Mouse (Mus musculus) hindbrain, embryonic 11.5 days (tissue): ENCODE measurements around the gene Fam193a. TPM values are rescaled to one million over a fixed set of nuclear protein-coding genes. Genes with fewer than 3 reads are reported as not detected.
A peak's percentile ranks its signal among the peaks of the same experiment; 100 is the strongest.

Source experiments
- ATAC-seq: fragments of 200-750 bp; cut with Nextera tagmentation; 2 replicates; pipeline ENCODE4 v1.8.0; 2017; ENCODE audit warnings: mild to moderate bottlenecking, moderate TSS enrichment, moderate library complexity; ENCODE audit not compliant: low FRiP score
- DNase-seq: peaks from one replicate; pipeline ENCODE4 v3.0.0-alpha.2; 2015; ENCODE audit warnings: low spot score
- H3K27ac ChIP-seq: fragments of 300-500 bp; sonication (generic); 2 replicates; pipeline ENCODE4 v1.5.1; 2014; ENCODE audit warnings: mild to moderate bottlenecking, low read depth, low read length
- H3K27me3 ChIP-seq: fragments of 300-500 bp; sonication (generic); 2 replicates; pipeline ENCODE4 v1.6.1; 2014; ENCODE audit warnings: mild to moderate bottlenecking, low read length, moderate library complexity, mixed read lengths; ENCODE audit not compliant: control insufficient read depth, insufficient read depth
- H3K36me3 ChIP-seq: fragments of 300-500 bp; sonication (generic); 2 replicates; pipeline ENCODE4 v1.6.1; 2014; ENCODE audit warnings: mild to moderate bottlenecking, low read length, moderate library complexity, mixed read lengths; ENCODE audit not compliant: control insufficient read depth, insufficient read depth
- H3K4me1 ChIP-seq: fragments of 300-500 bp; sonication (generic); replicated peaks from 2 replicates; pipeline ENCODE4 v1.6.1; 2014; ENCODE audit warnings: low read length, mixed read lengths; ENCODE audit not compliant: control insufficient read depth, insufficient read depth
- H3K4me2 ChIP-seq: fragments of 300-500 bp; sonication (generic); replicated peaks from 2 replicates; pipeline ENCODE4 v1.6.1; 2014; ENCODE audit warnings: mild to moderate bottlenecking, low read depth, low read length
- H3K4me3 ChIP-seq: fragments of 300-500 bp; sonication (generic); 2 replicates; pipeline ENCODE4 v1.5.1; 2014; ENCODE audit warnings: low read depth, low read length
- H3K9ac ChIP-seq: fragments of 300-500 bp; sonication (generic); 2 replicates; pipeline ENCODE4 v1.6.1; 2014; ENCODE audit warnings: low read depth, low read length
- H3K9me3 ChIP-seq: fragments of 300-500 bp; sonication (generic); 2 replicates; pipeline ENCODE4 v1.6.1; 2016; ENCODE audit warnings: low read length; ENCODE audit not compliant: control insufficient read depth
- WGBS: fragments of 180-500 bp; shearing (Covaris S2); extraction: QIAGEN DNeasy Blood & Tissue Kit; methylation state at CpG from one replicate; pipeline ENCODE4 v1.1.7; 2014; 5-methylcytosine and 5-hydroxymethylcytosine counted together
- polyA plus RNA-seq: library from polyadenylated mRNA; unstranded; fragments of >200 nt; fragmentation: Nextera tagmentation; extraction: Ambion mirVana; gene quantifications from 2 replicates; pipeline ENCODE4 v1.2.1, GENCODE M21; 2014

Fam193a gene
- polyA plus RNA-seq, 1 experiment from 2014 or later, result 21.5 TPM

DNA sequence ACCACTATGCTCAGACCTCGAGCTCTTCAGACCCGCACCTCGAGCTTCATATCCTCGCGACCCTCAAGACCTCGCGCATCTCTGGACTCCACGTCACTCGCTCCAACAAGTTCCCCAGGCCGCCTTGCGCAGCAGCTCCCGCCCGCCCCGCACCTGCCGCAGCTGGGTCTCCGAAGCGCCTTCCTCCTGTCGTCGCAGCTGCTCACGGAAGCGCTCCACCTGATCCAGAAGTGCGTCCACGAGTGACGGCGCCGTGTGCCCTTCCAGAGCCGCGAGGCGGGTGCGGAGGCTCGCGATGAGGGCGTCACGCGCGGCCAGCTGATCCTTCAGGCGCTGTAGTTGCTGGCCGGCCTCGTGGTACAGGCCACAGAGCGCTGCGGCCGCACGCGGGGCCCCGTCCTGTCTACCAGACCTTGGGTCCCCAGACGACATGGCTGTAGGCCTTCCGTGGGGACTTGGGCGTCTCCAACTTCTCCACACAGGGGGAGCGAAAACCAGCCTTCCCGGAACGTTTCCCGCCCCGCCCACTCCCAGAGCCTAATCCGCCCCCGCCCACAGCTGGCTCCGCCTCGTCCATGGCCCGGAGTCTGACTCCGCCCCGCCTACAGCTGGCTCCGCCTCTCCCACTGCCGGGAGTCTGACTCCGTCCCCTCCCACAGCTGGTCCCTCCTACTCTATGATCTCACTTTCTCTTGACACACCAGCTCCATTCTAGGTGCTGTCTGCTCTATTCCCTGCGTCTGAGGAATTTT, 143.9 kb downstream of the Fam193a start, which contains the start of gene Tnip2:
Tnip2 (minus strand) TSS at position 526 of the 752 bp plus-strand sequence.
- Histone ChIP-seq H3K9me3 (no peaks in the 10 kb centered on the region), H3K4me3 (peak within 1 kb of the TSS; percentile 51), H3K27ac (no peak within 1 kb of the TSS), H3K4me2 (peak within 1 kb of the TSS; percentile 98), H3K4me1 (no peaks in the 10 kb centered on the region), H3K9ac (peak within 1 kb of the TSS; percentile 59), H3K36me3 (no peaks in the 10 kb centered on the region), H3K27me3 (peaks cover 11% of the 10 kb centered on the region)
- under 1% methylated on average over 64 of the region's 64 CpGs for WGBS
- DNase-seq (peak; percentile 95), ATAC-seq (peak; percentile 94)

DNA sequence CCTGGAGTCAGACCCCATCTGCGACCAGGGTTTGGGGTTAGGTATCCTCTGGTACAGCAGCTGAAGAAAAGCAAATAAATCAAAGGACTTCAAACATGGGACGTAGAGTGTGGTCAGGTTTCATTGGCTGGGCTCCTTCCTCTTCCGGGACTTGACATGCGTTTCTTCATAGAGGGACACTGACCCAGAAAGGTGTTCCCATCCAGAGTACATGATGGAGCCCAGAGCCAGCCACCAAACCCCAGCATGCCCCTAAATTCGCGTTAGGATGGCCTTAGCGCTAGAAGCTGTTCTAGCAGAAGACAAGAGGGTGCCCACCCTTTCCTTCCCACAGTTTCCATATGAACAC, 144.5 kb downstream of the Fam193a start:
- ATAC-seq, result no peak
- H3K9ac ChIP-seq, result no peak overlapping the region
- peak overlapping the region; percentile 51; the same call in 1 of the 2 replicates for H3K4me3 ChIP-seq
- H3K27me3 ChIP-seq, result peaks cover 11% of the 10 kb centered on the region
- H3K27ac ChIP-seq, result no peak overlapping the region
- no peaks in the 10 kb centered on the region for H3K9me3 ChIP-seq
- H3K4me1 ChIP-seq, result no peaks in the 10 kb centered on the region
- peak overlapping the region; percentile 98 for H3K4me2 ChIP-seq
- 39% methylated on average over 7 of the region's 7 CpGs for whole genome bisulfite sequencing
- no peak for DNase-seq
- no peaks in the 10 kb centered on the region for H3K36me3 ChIP-seq

DNA sequence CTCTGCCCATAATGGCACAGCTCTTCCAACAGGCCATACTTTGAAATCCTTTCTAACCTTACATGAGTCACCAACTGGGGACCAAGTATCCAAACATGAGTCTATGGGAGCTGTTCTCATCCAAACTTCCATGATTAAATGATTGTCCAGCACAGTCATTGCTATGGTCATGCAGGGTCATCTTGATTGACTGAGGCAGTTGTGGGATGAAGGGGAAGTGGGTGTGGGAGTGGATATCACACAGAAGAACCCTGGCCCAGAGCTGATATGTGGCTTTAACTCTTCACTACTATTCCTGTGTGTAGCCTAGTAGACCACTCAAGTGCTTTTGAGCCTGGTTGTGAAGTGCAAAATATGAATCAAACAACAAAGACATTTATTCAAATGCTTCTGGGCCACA, 145.4 kb downstream of the Fam193a start:
- no peak overlapping the region for H3K9ac ChIP-seq
- H3K4me3 ChIP-seq, result no peak overlapping the region
- peaks cover 11% of the 10 kb centered on the region for H3K27me3 ChIP-seq
- no peaks in the 10 kb centered on the region for H3K4me1 ChIP-seq
- H3K4me2 ChIP-seq, result no peak overlapping the region
- DNase-seq (no peak), ATAC-seq (no peak)
- H3K9me3 ChIP-seq, result no peaks in the 10 kb centered on the region
- no peaks in the 10 kb centered on the region for H3K36me3 ChIP-seq
- no peak overlapping the region for H3K27ac ChIP-seq

DNA sequence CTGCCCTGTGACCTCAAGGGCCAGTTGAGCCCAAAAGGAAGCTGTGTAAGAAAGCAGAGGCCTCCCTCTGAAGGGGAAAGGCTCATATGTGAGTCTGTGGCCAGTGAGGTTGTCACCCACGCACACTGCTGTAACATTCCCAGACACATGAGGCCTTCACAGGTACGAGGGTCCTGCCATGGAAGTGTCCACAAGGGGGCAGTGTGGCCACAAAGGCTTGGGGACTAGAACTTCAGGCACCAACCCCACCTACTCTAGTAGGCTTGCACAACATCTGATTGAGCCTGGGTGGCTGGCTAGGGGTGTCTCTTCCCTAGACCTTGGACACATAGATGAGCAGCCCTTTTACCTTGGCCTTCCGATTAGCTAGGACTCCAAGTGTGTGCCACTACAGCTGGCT, 148.2 kb downstream of the Fam193a start:
- WGBS, result 25% methylated on average over 3 of the region's 3 CpGs
- Histone ChIP-seq H3K4me3 (no peak overlapping the region), H3K4me2 (no peak overlapping the region), H3K4me1 (no peaks in the 10 kb centered on the region), H3K36me3 (no peaks in the 10 kb centered on the region), H3K9ac (no peak overlapping the region), H3K27ac (no peak overlapping the region), H3K9me3 (no peaks in the 10 kb centered on the region), H3K27me3 (peaks cover 5% of the 10 kb centered on the region; the same call in 1 of the 2 replicates)
- DNase-seq (peak; percentile 79), ATAC-seq (no peak)

DNA sequence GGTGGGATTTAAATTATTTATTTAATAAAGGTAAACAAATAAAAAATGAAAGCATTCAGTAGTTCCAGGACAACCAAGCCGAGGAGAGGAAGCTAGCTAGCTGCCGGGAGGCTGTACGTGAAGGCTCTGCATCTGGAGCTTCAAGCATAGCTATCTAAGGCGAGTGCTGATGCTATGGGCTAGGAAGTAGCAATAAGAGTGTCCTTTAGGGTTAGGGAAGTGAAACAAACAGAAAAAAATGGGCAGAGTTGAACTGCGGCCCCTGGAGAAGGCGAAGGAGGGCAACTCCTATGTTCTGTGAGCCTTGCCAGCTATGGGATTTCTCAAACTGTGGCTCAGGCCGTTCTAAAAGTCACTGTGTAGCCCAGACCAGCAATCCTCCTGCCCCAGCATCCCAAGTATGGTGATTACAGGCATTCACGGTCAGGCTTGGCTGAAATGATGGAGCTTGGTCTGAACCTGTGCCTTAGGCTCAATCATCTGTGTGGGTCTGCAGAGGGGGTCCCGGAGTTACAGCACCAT, 149.7 kb downstream of the Fam193a start:
- no peaks in the 10 kb centered on the region for H3K36me3 ChIP-seq
- no peaks in the 10 kb centered on the region for H3K27me3 ChIP-seq
- no peak overlapping the region for H3K9ac ChIP-seq
- WGBS, result 84% methylated on average over 9 of the region's 9 CpGs
- H3K9me3 ChIP-seq, result no peaks in the 10 kb centered on the region
- H3K27ac ChIP-seq, result no peak overlapping the region
- DNase-seq (no peak), ATAC-seq (no peak)
- no peak overlapping the region for H3K4me3 ChIP-seq
- no peaks in the 10 kb centered on the region for H3K4me1 ChIP-seq
- H3K4me2 ChIP-seq, result no peak overlapping the region

DNA sequence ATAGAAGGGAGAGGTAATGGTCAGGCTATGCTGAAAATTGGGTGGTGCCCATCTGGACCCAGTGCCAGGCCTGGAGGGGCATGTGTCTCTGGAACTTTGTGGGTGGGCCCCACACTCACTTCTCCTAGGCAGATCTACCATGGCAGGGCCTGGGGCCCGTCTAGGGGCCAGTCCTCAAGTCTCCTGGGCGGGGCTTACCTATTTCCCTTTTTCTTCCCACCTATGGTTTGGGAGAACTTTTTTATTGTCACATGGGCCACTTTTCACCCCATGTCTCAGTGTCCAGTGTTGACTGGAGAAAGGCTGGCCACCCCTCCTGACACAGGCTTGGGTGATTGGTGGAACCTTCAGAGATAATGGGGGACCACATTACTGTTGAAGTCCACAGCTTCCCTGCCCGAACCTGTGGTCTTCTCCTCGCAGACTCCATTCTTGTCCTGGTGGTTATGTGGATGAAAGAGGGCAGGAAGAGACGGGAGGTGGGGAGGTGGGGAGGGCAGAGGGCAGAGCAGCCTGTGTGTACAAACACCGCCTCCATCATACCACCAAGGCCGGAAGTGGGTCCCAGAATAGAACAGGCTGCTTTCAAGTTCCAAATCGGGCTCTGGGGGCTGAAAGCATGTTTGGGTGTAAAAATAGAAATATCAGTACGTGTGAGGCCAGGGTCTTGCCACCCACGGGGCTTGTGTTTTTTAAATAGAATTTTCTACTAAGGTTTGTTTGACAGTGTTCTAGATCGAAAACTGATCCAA, 150.9 kb downstream of the Fam193a start:
- WGBS, result 79% methylated on average over 11 of the region's 11 CpGs
- Histone ChIP-seq H3K4me2 (no peak overlapping the region), H3K27me3 (no peaks in the 10 kb centered on the region), H3K4me3 (no peak overlapping the region), H3K9ac (no peak overlapping the region), H3K36me3 (no peaks in the 10 kb centered on the region), H3K4me1 (no peaks in the 10 kb centered on the region), H3K27ac (no peak overlapping the region), H3K9me3 (no peaks in the 10 kb centered on the region)
- DNase-seq (no peak), ATAC-seq (no peak)

DNA sequence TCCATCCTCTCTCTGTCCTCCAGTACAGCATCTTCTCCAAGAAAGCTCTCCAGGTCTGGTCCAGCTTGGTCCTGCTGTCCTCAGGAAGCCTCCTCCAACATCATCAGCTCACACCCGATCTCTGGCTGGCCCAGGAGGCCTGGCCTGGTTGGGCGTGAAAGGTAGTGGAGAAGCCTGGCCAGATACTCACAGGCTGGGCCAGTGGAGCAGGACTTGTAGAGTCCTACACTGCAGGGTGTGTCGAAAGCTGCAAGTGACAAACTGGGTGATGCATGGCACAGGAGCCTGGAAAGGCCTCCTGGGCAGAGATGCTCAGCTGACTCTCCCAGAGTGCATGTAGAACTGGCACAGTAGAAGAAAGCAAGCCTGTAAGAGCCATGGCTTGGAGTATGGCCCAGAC, 151.6 kb downstream of the Fam193a start:
- Histone ChIP-seq H3K4me1 (no peaks in the 10 kb centered on the region), H3K9ac (no peak overlapping the region), H3K4me3 (no peak overlapping the region), H3K27me3 (no peaks in the 10 kb centered on the region; the same call in 1 of the 2 replicates), H3K9me3 (no peaks in the 10 kb centered on the region), H3K36me3 (no peaks in the 10 kb centered on the region), H3K4me2 (no peak overlapping the region), H3K27ac (no peak overlapping the region)
- WGBS, result 89% methylated on average over 3 of the region's 3 CpGs
- DNase-seq (no peak), ATAC-seq (no peak)

DNA sequence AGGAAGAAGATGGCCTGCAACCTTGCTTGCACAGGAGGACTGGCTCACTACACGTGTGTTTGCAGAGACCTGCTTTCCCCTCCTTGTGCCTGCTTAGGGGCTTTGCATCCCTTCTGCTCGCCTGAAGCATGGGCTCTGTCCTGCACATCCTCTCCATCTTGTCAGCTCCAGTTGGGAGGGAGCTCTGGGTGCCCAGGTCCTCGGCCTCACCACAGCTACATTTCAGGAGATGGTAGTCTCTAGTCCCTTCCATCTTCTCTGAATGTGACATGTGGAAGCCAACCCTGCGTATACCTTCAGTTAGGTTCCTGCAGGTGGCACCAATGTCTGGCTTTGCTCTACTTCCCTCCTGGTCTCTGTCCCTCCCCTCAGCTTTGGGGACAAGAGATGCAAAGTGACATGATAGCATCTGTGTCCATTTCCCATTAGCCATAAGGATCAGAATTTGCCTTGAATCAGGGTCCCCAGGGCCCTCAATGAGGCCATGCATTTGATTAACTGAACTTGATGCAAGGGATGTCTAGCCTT, 154.3 kb downstream of the Fam193a start:
- no peak for DNase-seq
- no peaks in the 10 kb centered on the region for H3K4me1 ChIP-seq

More for the DNA sequence above, 154.3 kb downstream of the Fam193a start:
- no peak for ATAC-seq
- no peaks in the 10 kb centered on the region for H3K9me3 ChIP-seq
- H3K27ac ChIP-seq, result no peak overlapping the region
- 57% methylated on average over 4 of the region's 4 CpGs for WGBS
- no peak overlapping the region for H3K9ac ChIP-seq
- H3K4me2 ChIP-seq, result no peak overlapping the region
- no peaks in the 10 kb centered on the region; the same call in 1 of the 2 replicates for H3K27me3 ChIP-seq
- no peak overlapping the region for H3K4me3 ChIP-seq
- H3K36me3 ChIP-seq, result no peaks in the 10 kb centered on the region
